Mouse (Mus musculus) spleen, adult 2 months (tissue): ENCODE measurements around the gene Eef2kmt. TPM values are rescaled to one million over a fixed set of nuclear protein-coding genes. Genes with fewer than 3 reads are reported as not detected.
A peak's percentile ranks its signal among the peaks of the same experiment; 100 is the strongest.

ENCODE experiments used
- DNase-seq, 2 experiments: peaks; one replicate each; pipeline versions ENCODE4 v3.0.0 to v3.0.0-alpha.2; 2012 to 2021; ENCODE audit warnings: low spot score in 2 of 2, low read depth in 1 of 2
- H3K27ac ChIP-seq: fragments of 200-500 bp; 2 replicates; pipeline ENCODE4 v1.5.1; 2012; ENCODE audit warnings: low read length, inconsistent platforms; ENCODE audit not compliant: insufficient read depth
- H3K27me3 ChIP-seq: fragments of 200-500 bp; 2 replicates; pipeline ENCODE4 v1.6.1; 2012; ENCODE audit warnings: mild to moderate bottlenecking, moderate library complexity, low read length, inconsistent platforms; ENCODE audit not compliant: control insufficient read depth, insufficient read depth
- H3K36me3 ChIP-seq: fragments of 200-500 bp; 2 replicates; pipeline ENCODE4 v1.6.1; 2012; ENCODE audit warnings: mild to moderate bottlenecking, low read length, inconsistent platforms; ENCODE audit not compliant: control insufficient read depth, insufficient read depth
- H3K4me1 ChIP-seq: fragments of 200-500 bp; 2 replicates; pipeline ENCODE4 v1.6.1; 2011; ENCODE audit warnings: inconsistent platforms; ENCODE audit not compliant: control insufficient read depth, insufficient read depth, insufficient read length
- H3K4me3 ChIP-seq: fragments of 200-500 bp; 2 replicates; pipeline ENCODE4 v1.5.1; 2011; ENCODE audit warnings: mild to moderate bottlenecking, inconsistent platforms; ENCODE audit not compliant: insufficient read depth, insufficient read length; ENCODE audit errors: extremely low read depth
- CTCF ChIP-seq: fragments of 200-500 bp; IDR thresholded peaks from 2 replicates; pipeline ENCODE4 v1.5.1; 2011; ENCODE audit warnings: mild to moderate bottlenecking, inconsistent platforms; ENCODE audit not compliant: insufficient read depth, insufficient read length, insufficient replicate concordance; ENCODE audit errors: extremely low read depth
- POLR2A ChIP-seq: fragments of 200-500 bp; IDR thresholded peaks from 2 replicates; pipeline ENCODE4 v1.6.1; 2011; ENCODE audit warnings: low read depth, low read length, inconsistent platforms
- WGBS: fragments of 180-500 bp; shearing (Covaris S2); methylation state at CpG from one replicate; pipeline ENCODE4 v1.1.7; 2018; 5-methylcytosine and 5-hydroxymethylcytosine counted together
- polyA plus RNA-seq: library from polyadenylated mRNA; depleted of rRNA; stranded (reverse); fragments of >200 nt; gene quantifications from 2 replicates; pipeline ENCODE4 v1.2.3, GENCODE M21; 2012

Gene Eef2kmt
- polyA plus RNA-seq, 1 experiment, result 35.4 TPM

GRCm38 (mm10) chr16:5222140-5222539 lies 33.6 kb downstream of the Eef2kmt start, which contains the start of gene AU021092:
TSS of gene AU021092 (minus strand) at chr16:5222299.
- no peak for TF ChIP-seq CTCF
- TF ChIP-seq POLR2A, result no peak
- no peaks in the 10 kb centered on the region for H3K4me1 ChIP-seq
- H3K4me3 ChIP-seq, result peak within 1 kb of the TSS; percentile 26; the same call in 1 of the 2 replicates
- 66% methylated on average over 6 of the region's 6 CpGs for WGBS
- no peaks in the 10 kb centered on the region for H3K36me3 ChIP-seq
- no peaks in the 10 kb centered on the region for H3K27me3 ChIP-seq
- H3K27ac ChIP-seq, result peak within 1 kb of the TSS; percentile 51; the same call in 1 of the 2 replicates
- DNase-seq, result no peak

DNA sequence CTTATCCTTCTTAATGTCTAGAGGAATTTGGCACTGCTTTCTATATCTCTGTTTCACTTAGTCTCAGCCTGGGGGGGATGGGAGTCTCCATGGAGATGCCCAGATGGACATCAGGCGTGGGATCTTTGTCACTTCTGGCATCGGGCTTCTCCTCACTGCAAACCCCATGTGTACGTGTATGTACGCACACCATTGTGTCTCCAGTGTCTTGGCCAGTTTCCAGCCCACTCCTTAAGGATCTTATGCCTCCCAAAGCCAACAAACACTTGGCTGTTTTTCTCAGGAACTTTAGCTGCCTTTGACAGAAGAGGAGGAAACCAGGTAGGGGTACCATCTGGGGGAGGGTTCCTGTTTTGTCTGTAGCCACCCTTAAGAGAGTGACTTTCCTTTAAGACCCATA lies 34.4 kb downstream of the Eef2kmt start:
- H3K36me3 ChIP-seq, result no peaks in the 10 kb centered on the region
- H3K4me3 ChIP-seq, result no peak overlapping the region
- H3K27ac ChIP-seq, result 0 out of 2 replicates have a peak overlapping the region, but pooled peaks have one; percentile 32
- DNase-seq, result no peak
- no peak for TF ChIP-seq CTCF
- TF ChIP-seq POLR2A, result no peak
- WGBS, result 72% methylated on average over 4 of the region's 4 CpGs
- H3K4me1 ChIP-seq, result no peaks in the 10 kb centered on the region
- no peaks in the 10 kb centered on the region for H3K27me3 ChIP-seq

- Histone ChIP-seq H3K4me1 (no peaks in the 10 kb centered on the region), H3K4me3 (no peak overlapping the region), H3K27me3 (no peaks in the 10 kb centered on the region), H3K27ac (no peak overlapping the region), H3K36me3 (no peaks in the 10 kb centered on the region)
- 81% methylated on average over 5 of the region's 5 CpGs for WGBS
- TF ChIP-seq POLR2A (no peak), CTCF (no peak)
- DNase-seq, result no peak
Measured at GRCm38 (mm10) chr16:5217341-5218133, 38.2 kb downstream of the Eef2kmt start.

DNA sequence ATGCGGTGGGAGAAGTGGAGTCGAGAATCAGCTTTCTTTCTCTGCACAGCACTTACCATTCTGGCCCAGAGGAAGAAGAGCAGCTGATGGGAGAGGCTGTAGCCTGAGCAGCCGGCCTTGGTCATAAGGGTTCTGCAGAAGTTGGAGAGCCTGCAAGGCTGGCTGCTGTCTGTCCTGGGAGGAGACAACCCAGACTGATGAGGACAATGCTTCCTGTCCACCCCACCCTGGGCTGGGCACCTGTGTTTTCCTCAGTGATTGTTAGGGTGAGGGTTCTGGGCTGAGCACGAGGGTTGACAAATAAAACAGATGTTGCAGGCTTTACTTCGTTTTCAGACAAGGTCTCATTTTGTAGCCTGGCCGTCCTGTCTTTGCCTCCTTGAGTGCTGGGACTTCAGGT lies 39.1 kb downstream of the Eef2kmt start:
- Histone ChIP-seq H3K36me3 (no peaks in the 10 kb centered on the region), H3K4me1 (no peaks in the 10 kb centered on the region), H3K27me3 (no peaks in the 10 kb centered on the region), H3K4me3 (no peak overlapping the region), H3K27ac (no peak overlapping the region)
- TF ChIP-seq CTCF, result no peak
- TF ChIP-seq POLR2A, result no peak
- no peak for DNase-seq
- 65% methylated on average over 6 of the region's 6 CpGs for WGBS

- Histone ChIP-seq H3K4me1 (peaks cover 3% of the 10 kb centered on the region; the same call in 1 of the 2 replicates), H3K27me3 (no peaks in the 10 kb centered on the region), H3K4me3 (no peak overlapping the region), H3K36me3 (no peaks in the 10 kb centered on the region), H3K27ac (no peak overlapping the region)
- no peak for TF ChIP-seq POLR2A
- TF ChIP-seq CTCF, result no peak
- DNase-seq, result no peak
- 97% methylated on average over 2 of the region's 2 CpGs for WGBS
Measured at GRCm38 (mm10) chr16:5214126-5214525, 41.7 kb downstream of the Eef2kmt start.

- Histone ChIP-seq H3K36me3 (no peaks in the 10 kb centered on the region), H3K4me1 (peaks cover 3% of the 10 kb centered on the region; the same call in 1 of the 2 replicates), H3K27ac (no peak overlapping the region), H3K4me3 (no peak overlapping the region), H3K27me3 (no peaks in the 10 kb centered on the region)
- WGBS, result 97% methylated on average over 3 of the region's 3 CpGs
- no peak for DNase-seq
- TF ChIP-seq CTCF, result no peak
- no peak for TF ChIP-seq POLR2A
Measured at GRCm38 (mm10) chr16:5212150-5212549, 43.6 kb downstream of the Eef2kmt start.

- no peak for TF ChIP-seq POLR2A
- no peak for TF ChIP-seq CTCF
- WGBS, result 11% methylated on average over 2 of the region's 2 CpGs
- Histone ChIP-seq H3K4me1 (peaks cover 3% of the 10 kb centered on the region; the same call in 1 of the 2 replicates), H3K36me3 (no peaks in the 10 kb centered on the region), H3K4me3 (no peak overlapping the region), H3K27ac (no peak overlapping the region), H3K27me3 (no peaks in the 10 kb centered on the region)
- DNase-seq, result peak in 1 of 2 experiments; percentile 27
Measured at GRCm38 (mm10) chr16:5210365-5210764, 45.4 kb downstream of the Eef2kmt start.
